Mouse (Mus musculus): Measurements from ENCODE around the gene Rev1. TPM values are rescaled to one million over a fixed set of nuclear protein-coding genes. Genes with fewer than 3 reads are reported as not detected.

Gene Rev1
- total and polyA plus RNA-seq, 3 experiments: 28.9 to 31.0 TPM; not detected in 1

GRCm38 (mm10) chr1:38176077-38176476 lies 46.5 kb upstream of the Rev1 start:
- Histone ChIP-seq H3K4me1 (ENCODE audit: control insufficient read depth in 1 of 2, insufficient read depth in 2 of 2, low read length in 2 of 2) (no peaks in the 10 kb centered on the region), H3K9me3 (replicated peaks; ENCODE audit: insufficient read depth, low read length) (no peaks in the 10 kb centered on the region), H3K79me2 (ENCODE audit: control insufficient read depth, insufficient read depth, low read length, poor library complexity) (no peaks in the 10 kb centered on the region), H3K27me3 (ENCODE audit: control insufficient read depth in 1 of 2, insufficient read depth in 2 of 2, low read length in 2 of 2) (no peaks in the 10 kb centered on the region), H3K4me3 (ENCODE audit: control insufficient read depth in 1 of 2, insufficient read depth in 1 of 2, low read depth in 2 of 2, low read length in 2 of 2) (no peak overlapping the region), H3K36me3 (ENCODE audit: control insufficient read depth in 1 of 2, insufficient read depth in 2 of 2, low read length in 2 of 2) (0 out of 4 replicates have a peak, but pooled peaks cover 0 to 3% of the 10 kb centered on the region in 2 experiments), H3K27ac (ENCODE audit: control insufficient read depth, low read depth, low read length) (no peak overlapping the region), H3K9ac (ENCODE audit: control insufficient read depth, low read depth, low read length, poor library complexity, severe bottlenecking) (no peak overlapping the region)
- DNase-seq (ENCODE audit: low read depth, low spot score): no peak
- TF ChIP-seq CTCF (IDR thresholded peaks at IDR 0.05 in 2 of 3, conservative IDR thresholded peaks at IDR 0.05 in 1 of 3; ENCODE audit: control insufficient read depth in 1 of 3, insufficient read depth in 1 of 3, low read depth in 2 of 3, low read length in 3 of 3, poor library complexity in 1 of 3, severe bottlenecking in 1 of 3) (no peak), CHD1 (IDR thresholded peaks at IDR 0.05; ENCODE audit: low read depth, low read length) (no peak), ZMIZ1 (IDR thresholded peaks at IDR 0.05; ENCODE audit: low read depth, low read length) (no peak), E2F4 (IDR thresholded peaks at IDR 0.05; ENCODE audit: borderline replicate concordance, low read depth, low read length) (no peak), GATA1 (IDR thresholded peaks at IDR 0.05; ENCODE audit: low read depth, low read length) (no peak), ETS1 (IDR thresholded peaks at IDR 0.05; ENCODE audit: low read depth, low read length) (no peak), TBP (IDR thresholded peaks at IDR 0.05; ENCODE audit: low read depth, low read length) (no peak), USF1 (IDR thresholded peaks at IDR 0.05; ENCODE audit: low read depth, low read length) (no peak), POLR2A (IDR thresholded peaks at IDR 0.05; ENCODE audit: control insufficient read depth in 1 of 2, insufficient read depth in 1 of 2, low read depth in 1 of 2, low read length in 2 of 2, poor library complexity in 1 of 2) (no peak), ZNF384 (IDR thresholded peaks at IDR 0.05; ENCODE audit: low read depth, low read length) (no peak), SIN3A (IDR thresholded peaks at IDR 0.05; ENCODE audit: low read length) (no peak), MAX (IDR thresholded peaks at IDR 0.05; ENCODE audit: low read length) (no peak), ZC3H11A (IDR thresholded peaks at IDR 0.05; ENCODE audit: low read depth, low read length) (no peak), POLR2AphosphoS2 (IDR thresholded peaks at IDR 0.05; ENCODE audit: low read length) (no peak), MAFK (IDR thresholded peaks at IDR 0.05; ENCODE audit: borderline replicate concordance, low read depth, low read length) (no peak)

DNA sequence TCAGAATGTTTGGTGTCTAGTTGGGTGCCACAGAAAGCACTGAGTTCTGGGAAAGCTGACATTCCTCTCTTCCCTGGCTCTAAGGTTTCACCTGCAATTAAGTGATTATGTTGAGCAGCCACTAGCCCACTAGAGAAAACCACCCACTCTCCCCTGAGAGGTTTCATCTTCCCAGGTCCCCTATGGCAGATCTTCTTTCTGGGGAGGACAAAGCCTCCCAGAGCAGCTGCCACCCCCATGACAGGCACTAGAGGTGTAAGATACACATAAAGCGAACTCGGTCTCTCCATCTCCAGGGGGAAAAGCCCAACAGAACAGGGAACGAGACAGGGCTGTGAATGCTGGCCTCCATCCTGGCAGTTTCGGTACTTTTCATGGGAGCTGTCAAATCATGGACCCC lies 42.3 kb upstream of the Rev1 start:
- Histone ChIP-seq H3K36me3 (ENCODE audit: control insufficient read depth in 1 of 2, insufficient read depth in 2 of 2, low read length in 2 of 2) (no peaks in the 10 kb centered on the region), H3K9ac (ENCODE audit: control insufficient read depth, low read depth, low read length, poor library complexity, severe bottlenecking) (no peak overlapping the region), H3K27me3 (ENCODE audit: control insufficient read depth in 1 of 2, insufficient read depth in 2 of 2, low read length in 2 of 2) (0 out of 4 replicates have a peak, but pooled peaks cover 0 to 2% of the 10 kb centered on the region in 2 experiments), H3K9me3 (replicated peaks; ENCODE audit: insufficient read depth, low read length) (no peaks in the 10 kb centered on the region), H3K4me1 (ENCODE audit: control insufficient read depth in 1 of 2, insufficient read depth in 2 of 2, low read length in 2 of 2) (no peaks in the 10 kb centered on the region), H3K27ac (ENCODE audit: control insufficient read depth, low read depth, low read length) (no peak overlapping the region), H3K79me2 (ENCODE audit: control insufficient read depth, insufficient read depth, low read length, poor library complexity) (no peaks in the 10 kb centered on the region), H3K4me3 (ENCODE audit: control insufficient read depth in 1 of 2, insufficient read depth in 1 of 2, low read depth in 2 of 2, low read length in 2 of 2) (no peak overlapping the region)
- DNase-seq (ENCODE audit: low read depth, low spot score): no peak
- TF ChIP-seq ZMIZ1 (IDR thresholded peaks at IDR 0.05; ENCODE audit: low read depth, low read length) (no peak), ELF1 (IDR thresholded peaks at IDR 0.05; ENCODE audit: low read depth, low read length) (no peak), ZC3H11A (IDR thresholded peaks at IDR 0.05; ENCODE audit: low read depth, low read length) (no peak), EP300 (IDR thresholded peaks at IDR 0.05; ENCODE audit: low read depth in 1 of 2, low read length in 2 of 2) (no peak), RAD21 (IDR thresholded peaks at IDR 0.05; ENCODE audit: low read depth, low read length) (no peak), MAZ (IDR thresholded peaks at IDR 0.05; ENCODE audit: low read depth, low read length) (no peak), ZKSCAN1 (IDR thresholded peaks at IDR 0.05; ENCODE audit: low read depth, low read length) (no peak), SMC3 (IDR thresholded peaks at IDR 0.05; ENCODE audit: low read depth, low read length) (no peak), UBTF (IDR thresholded peaks at IDR 0.05; ENCODE audit: borderline replicate concordance, insufficient read depth, low read depth, low read length) (no peak), MXI1 (IDR thresholded peaks at IDR 0.05; ENCODE audit: low read depth, low read length) (no peak), BHLHE40 (IDR thresholded peaks at IDR 0.05; ENCODE audit: borderline replicate concordance, low read depth, low read length) (no peak), CHD2 (IDR thresholded peaks at IDR 0.05; ENCODE audit: low read length) (no peak), RCOR1 (IDR thresholded peaks at IDR 0.05; ENCODE audit: low read depth, low read length) (no peak), MYB (IDR thresholded peaks at IDR 0.05; ENCODE audit: low read depth, low read length) (no peak), POLR2AphosphoS5 (IDR thresholded peaks at IDR 0.05; ENCODE audit: borderline replicate concordance, low read depth, low read length) (no peak)
